Mouse (Mus musculus) left cerebral cortex, postnatal 36 days (tissue): ENCODE data around the gene Eno3. TPM values are rescaled to one million over a fixed set of nuclear protein-coding genes. Genes with fewer than 3 reads are reported as not detected.
A peak's percentile ranks its signal among the peaks of the same experiment; 100 is the strongest.

Experiments
- DNase-seq, 2 experiments: peaks; one replicate each; pipeline ENCODE4 v3.0.0; 2021 to 2022; ENCODE audit warnings: low spot score in 2 of 2, mixed read lengths in 1 of 2
- intact Hi-C: fragments of 180-260 bp; cut with DNase I; formaldehyde crosslinking; loops from one replicate; pipeline ENCODE4 v1.15.1; 2025
- total RNA-seq, 2 experiments: library from RNA; stranded (reverse); gene quantifications; 2 replicates each; pipeline ENCODE4 v1.2.3; 2021

Eno3 gene
- total RNA-seq, 2 experiments from 2014 or later: 9.5 to 9.6 TPM

DNA sequence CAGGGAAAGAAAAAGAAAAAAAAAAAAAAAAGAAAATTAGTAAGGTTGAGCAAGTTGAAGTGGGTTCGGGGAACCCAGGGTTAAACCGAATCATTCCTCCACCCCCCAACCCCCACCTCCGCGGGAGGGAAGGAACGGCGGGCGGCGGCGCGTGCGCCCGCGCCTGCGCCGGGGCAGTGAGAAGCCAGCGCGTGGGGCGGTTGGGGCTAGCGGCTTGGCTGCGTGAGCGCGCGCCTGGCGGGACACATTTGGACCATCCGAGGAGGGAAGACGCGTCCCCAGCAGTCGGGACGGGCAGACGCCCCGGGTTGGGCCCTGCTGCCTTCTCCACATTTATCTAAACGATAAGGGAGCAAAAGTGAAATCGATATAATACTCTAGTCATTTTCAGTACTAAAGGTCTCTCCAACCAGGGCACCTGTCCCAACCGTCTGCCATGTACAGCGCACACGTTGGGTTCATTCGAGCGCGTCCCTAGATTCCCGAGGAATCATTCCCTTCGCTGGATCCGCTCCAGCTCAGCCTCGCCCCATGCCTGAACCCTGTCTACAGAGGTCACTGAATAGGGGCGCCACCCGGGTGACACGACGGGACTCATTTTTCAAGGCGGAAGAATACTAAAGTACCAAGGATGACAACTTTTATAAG lies 2.0 kb upstream of the Eno3 start:
- DNase-seq: peak; percentile 75 to 82
- intact Hi-C loops: loop anchor here (2.0 kb wide), 1 partner anchor 14 kb away; the partner anchor contains the start of gene Spag7

DNA sequence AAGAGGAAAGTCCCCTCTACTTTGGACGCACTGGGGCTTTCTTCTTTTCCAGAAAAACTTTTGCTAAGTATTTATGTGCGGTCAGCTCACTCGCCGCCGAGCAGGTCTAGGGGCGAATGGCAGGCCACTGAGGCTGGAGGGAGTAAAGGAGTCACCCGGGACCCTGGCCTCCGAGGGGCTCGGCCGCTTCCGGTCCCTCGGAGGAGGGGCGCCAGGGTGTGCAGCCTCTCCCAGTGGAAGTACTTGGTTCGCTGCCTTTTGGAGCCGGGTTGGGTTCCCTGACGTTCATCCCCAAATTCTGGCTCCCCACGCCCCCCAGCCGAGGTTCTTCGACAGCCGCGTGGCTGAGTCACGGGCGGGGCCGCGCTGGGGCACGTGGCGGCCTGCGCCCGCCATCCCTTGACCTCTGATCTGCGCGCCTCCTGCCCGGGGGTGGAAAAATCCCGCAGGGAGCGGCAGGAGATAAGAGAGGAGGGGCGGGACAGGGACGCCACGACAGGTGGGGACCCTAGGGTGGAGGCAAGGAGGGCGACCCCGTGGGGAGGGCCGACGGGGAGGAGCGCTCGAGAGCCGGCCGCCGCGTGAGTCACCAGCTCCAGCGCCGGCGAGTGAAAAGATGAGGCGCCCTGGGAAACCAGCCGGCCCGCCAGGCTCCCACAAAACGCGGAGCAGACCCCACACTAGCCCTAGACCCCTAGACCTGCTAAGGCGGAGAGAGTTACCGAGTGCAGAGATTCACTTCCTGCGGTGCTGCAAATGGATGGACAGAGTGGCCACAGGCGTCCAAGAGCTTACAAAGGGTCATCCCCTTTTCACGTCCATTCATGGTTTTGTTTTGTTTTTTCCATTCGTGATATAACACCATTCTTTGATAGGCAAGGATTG lies 1.2 kb upstream of the Eno3 start:
- intact Hi-C loops: loop anchor here (2.0 kb wide), 1 partner anchor 13 kb away; the partner anchor contains the start of gene Spag7

GRCm38 (mm10) chr11:70656456-70656927 lies 510 bp upstream of the Eno3 start:
- no peak for DNase-seq
- intact Hi-C loops: no loop called here

More for the DNA sequence above, 1.2 kb upstream of the Eno3 start:
- DNase-seq: no peak

GRCm38 (mm10) chr11:70657573-70657972 lies 571 bp downstream of the Eno3 start:
- no peak for DNase-seq
- intact Hi-C loops: no loop called here

GRCm38 (mm10) chr11:70657991-70658390 lies 989 bp downstream of the Eno3 start:
- DNase-seq: no peak
- intact Hi-C loops: no loop called here

DNA sequence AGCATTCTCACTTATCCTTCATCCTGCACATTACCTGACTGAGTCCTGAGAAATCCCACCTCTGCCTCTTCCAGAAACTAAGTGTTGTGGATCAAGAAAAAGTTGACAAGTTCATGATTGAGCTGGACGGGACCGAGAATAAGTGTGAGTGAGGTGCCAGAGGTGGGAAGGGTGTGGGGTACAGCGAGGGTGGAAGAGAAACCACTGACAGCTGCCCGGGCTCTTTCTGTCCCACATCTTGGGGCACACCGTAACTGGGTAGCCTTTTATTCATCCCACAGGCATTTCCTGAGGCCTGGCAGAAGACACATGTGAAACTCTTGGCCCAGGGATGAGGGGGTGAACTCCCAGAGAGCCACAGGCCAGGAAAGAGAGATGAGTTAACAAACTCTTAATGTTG lies 1.5 kb downstream of the Eno3 start:
- DNase-seq: no peak
- intact Hi-C loops: no loop called here

- no peak for DNase-seq
These were observed 1.9 kb downstream of the Eno3 start for GRCm38 (mm10) chr11:70658942-70659341.

DNA sequence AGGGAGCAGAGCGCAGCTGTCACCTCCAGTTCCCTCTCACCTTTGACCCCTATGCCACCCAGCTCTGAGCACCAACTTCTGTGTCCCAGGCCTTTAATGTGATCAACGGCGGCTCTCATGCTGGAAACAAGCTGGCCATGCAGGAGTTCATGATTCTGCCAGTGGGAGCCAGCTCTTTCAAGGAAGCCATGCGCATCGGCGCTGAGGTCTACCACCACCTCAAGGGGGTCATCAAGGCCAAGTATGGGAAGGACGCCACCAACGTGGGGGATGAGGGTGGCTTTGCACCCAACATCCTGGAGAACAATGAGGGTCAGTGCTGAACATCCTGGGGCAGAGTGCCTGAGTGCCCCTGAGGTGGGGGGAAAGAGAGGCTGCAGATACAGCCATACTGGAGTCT lies 3.6 kb downstream of the Eno3 start:
- no peak for DNase-seq
- intact Hi-C loops: no loop called here

More at GRCm38 (mm10) chr11:70658942-70659341, 1.9 kb downstream of the Eno3 start:
- intact Hi-C loops: no loop called here

DNA sequence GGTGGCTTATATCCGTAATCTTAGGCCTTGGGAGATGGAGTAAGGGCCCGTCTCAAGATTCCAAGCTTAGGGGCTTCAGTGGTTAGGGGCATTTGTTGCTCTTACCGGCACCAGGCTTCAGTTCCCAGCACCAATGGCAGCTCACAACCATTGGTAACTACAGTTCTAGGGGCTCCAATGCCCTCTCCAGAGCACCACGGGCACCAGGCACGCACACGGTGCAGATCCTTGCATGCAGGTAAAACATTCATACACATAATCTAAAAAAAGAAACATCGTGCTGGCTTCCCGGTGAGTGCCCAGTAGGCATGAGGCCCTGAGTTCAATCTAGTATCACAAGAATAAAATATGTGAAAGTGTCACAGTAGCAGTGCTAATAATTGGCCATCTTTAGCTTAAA lies 6.1 kb downstream of the Eno3 start:
- no peak for DNase-seq
- intact Hi-C loops: no loop called here

DNA sequence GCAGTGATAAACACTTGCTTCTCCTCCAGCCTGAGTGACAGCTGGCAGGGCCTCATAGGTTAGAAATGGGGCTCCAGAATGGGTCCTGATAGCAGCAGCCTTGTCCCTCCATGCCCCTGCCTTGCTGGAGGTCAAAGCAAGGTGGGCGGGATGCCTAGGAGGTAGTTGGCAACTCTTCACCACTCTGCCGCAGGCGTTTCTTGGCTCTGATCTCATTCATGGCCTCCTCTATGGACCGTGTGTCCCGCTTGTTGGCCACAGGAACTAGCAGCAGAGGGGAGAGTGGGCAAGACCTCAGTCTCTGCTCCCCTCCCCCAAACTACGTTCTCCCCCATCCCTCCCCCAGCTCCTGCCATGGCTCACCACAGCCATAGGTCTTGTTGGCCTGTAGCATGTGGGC lies 7.0 kb downstream of the Eno3 start:
- intact Hi-C loops: no loop called here
- DNase-seq: no peak

GRCm38 (mm10) chr11:70664741-70665140 lies 7.7 kb downstream of the Eno3 start:
- intact Hi-C loops: no loop called here
- DNase-seq: no peak

GRCm38 (mm10) chr11:70666687-70667086 lies 9.7 kb downstream of the Eno3 start:
- no peak for DNase-seq
- intact Hi-C loops: no loop called here

GRCm38 (mm10) chr11:70667271-70668150 lies 10.5 kb downstream of the Eno3 start:
- no peak for DNase-seq
- intact Hi-C loops: loop anchor here (2.0 kb wide), 1 partner anchor 13 kb away; the partner anchor contains the start of gene Pfn1

GRCm38 (mm10) chr11:70668335-70668770 lies 11.4 kb downstream of the Eno3 start:
- peak in 1 of 2 experiments; percentile 85 for DNase-seq
- intact Hi-C loops: loop anchor here (2.0 kb wide), 1 partner anchor 14 kb away; the partner anchor contains the start of gene Pfn1

- intact Hi-C loops: loop anchor here (1.0 to 2.0 kb wide), 2 partner anchors 14 to 18 kb away; partner anchors contain the start of gene Pfn1
- peak; percentile 96 to 98 for DNase-seq
These were observed 11.9 kb downstream of the Eno3 start, which contains the start of gene Spag7 for GRCm38 (mm10) chr11:70668771-70669505. Gene Spag7 (minus strand): TSS chr11:70669416.

DNA sequence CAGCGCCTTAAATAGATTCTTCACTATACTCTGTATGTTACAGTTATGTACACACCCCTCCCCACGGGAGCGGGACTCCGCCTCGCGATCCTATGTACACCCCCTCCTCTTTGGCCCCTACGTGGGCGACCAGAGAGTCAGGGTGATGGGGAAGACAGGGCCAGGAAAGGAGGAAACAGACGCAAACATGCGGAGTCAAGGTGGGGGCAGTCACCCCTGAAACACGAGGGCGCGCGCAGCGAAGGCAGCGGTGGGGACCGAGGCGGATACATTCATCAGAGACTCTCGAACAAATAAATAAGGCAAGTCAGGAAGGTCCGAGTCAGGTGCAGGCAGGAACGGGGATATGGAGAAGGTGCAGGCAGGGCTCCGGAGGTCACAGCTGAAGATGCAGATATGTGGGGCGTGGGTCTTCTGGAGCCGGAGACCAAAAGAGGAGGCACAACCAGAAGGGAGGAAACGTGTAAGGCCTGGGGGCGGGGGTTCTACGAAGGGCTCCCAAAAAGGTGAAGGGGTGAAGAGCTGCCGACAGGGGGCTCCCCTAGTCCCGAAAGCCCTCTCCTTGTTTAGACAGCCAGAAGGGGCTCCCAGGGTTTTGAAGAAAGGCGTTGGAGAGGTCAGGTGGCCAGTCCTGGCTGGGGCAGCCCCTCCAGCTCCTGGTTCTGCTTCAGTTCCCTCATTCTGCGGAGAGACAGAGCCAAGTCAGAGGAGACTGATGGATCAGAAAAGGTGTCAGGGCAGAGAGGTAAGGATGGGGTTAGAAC lies 12.8 kb downstream of the Eno3 start:
- intact Hi-C loops: loop anchor here (1.0 to 2.0 kb wide), 2 partner anchors 15 to 18 kb away; partner anchors contain the start of gene Pfn1
- peak; percentile 57 to 61 for DNase-seq

GRCm38 (mm10) chr11:70670483-70670882 lies 13.5 kb downstream of the Eno3 start:
- intact Hi-C loops: no loop called here
- DNase-seq: no peak
